Mouse (Mus musculus): ENCODE measurements around the gene Gm3460.
"Not testable (repeated sequence)": the region's sequence is repeated elsewhere in the genome, so short reads cannot be mapped to it uniquely, and the experiment has no call there.

The Gm3460 gene

DNA sequence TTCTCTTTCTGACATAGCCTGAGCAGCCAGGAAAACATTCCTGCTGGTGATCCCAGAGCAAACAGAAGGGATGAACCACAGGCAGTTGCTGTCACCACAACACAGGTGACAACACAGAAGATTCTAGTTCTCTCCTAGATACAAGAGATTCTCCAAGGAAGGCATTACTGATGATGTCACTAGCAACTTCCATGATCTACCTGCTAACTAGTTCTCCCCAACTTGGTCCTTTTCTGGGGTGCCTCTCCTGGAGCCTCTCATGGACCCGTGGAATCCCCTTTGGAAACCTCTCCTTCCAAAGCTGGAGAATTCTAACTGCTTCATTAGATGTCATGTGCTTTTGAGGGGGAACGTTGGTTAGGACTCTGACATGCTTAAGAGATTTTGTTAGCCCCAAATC lies at the start of gene Gm3460:
Gene Gm3460, minus strand, starts transcription at position 101 of the 400 bp plus-strand sequence.
- not testable (repeated sequence) for DNase-seq (ENCODE audit: low read depth, low spot score)

DNA sequence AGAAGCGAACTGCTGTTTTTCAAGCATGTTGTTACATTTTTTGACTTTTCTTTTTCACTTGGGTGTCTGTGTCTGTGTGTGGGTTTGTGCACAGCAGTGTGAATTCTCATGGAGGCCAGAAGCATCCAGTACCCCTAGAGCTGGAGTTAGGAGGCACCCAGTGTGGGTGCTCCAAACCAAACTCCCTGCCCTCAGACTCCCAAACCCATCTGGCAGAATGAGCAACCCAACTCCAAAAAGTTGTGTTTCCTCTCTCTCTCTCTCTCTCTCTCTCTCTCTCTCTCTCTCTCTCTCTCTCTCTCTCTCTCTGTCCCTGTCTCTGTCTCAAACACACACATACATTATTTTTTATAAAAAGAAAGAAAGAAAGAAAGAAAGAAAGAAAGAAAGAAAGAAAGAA lies 15.8 kb downstream of the Gm3460 start:
- not testable (repeated sequence) for DNase-seq (ENCODE audit: low read depth, low spot score)

DNA sequence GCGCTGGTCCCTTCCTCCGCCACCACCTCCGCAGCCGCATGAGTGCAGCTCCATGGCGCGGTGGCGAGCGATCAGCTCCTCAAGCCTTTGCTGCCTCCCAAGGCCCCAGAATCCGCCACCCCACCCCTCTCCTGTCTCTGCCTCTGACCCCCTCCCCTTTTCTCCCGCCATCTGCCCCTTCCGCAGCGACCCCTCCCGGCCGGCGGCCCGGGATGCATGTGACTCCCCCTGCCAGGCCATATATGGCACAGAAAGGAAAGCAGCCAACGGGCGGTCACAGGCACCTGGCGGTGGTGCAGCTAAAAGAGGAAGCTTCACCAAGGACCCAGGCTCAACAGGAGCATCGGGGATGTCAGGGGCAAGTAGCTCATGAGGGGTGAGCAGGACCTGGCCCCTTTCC lies 17.2 kb downstream of the Gm3460 start:
- not testable (repeated sequence) for DNase-seq (ENCODE audit: low read depth, low spot score)

DNA sequence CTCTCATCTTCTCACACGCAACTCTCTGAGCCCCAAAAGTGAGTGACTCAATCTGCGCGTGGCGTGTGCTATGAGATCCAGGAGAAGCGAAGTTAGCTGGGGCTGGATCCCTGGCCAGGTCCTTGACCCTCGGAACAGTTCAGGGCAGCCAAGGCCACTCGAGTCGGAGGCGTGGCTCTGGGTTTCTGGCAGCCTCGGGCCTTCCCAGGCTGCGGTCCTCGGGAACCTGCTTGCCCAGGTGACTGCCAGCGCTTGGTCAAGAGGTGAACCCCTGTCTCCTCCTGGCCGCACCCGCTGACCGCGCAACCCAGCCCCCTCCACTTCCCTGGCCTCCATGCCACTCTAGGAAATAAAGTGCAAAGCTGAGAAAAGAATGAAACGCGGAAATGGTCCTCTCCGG lies 17.7 kb downstream of the Gm3460 start:
- not testable (repeated sequence) for DNase-seq (ENCODE audit: low read depth, low spot score)

DNA sequence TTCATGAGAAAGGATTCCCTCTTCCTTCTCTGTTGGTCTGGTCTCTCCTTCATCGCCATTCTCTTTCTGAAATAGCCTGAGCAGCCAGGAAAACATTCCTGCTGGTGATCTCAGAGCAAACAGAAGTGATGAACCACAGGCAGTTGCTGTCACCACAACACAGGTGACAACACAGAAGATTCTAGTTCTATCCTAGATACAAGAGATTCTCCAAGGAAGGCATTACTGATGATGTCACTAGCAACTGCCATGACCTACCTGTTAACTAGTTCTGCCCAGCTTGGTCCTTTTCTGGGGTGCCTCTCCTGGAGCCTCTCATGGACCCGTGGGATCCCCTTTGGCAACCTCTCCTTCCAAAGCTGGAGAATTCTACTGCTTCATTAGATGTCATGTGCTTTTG lies 31.7 kb downstream of the Gm3460 start, which contains the start of gene Gm3629:
Gene Gm3629, minus strand, starts transcription at position 101 of the 400 bp plus-strand sequence.
- DNase-seq (ENCODE audit: low read depth, low spot score), result not testable (repeated sequence)

Data from c-Kit-negative CD71-positive TER-119-positive erythroid progenitor cells, embryonic 14.5 days (primary cell).